Mouse (Mus musculus): ENCODE data around the gene 0610010F05Rik. TPM values are rescaled to one million over a fixed set of nuclear protein-coding genes. Genes with fewer than 3 reads are reported as not detected.

The 0610010F05Rik gene
- polyA plus RNA-seq (2014; fragmentation: Nextera tagmentation; extraction: Ambion mirVana): 151 and 172 TPM in 2 replicates

DNA sequence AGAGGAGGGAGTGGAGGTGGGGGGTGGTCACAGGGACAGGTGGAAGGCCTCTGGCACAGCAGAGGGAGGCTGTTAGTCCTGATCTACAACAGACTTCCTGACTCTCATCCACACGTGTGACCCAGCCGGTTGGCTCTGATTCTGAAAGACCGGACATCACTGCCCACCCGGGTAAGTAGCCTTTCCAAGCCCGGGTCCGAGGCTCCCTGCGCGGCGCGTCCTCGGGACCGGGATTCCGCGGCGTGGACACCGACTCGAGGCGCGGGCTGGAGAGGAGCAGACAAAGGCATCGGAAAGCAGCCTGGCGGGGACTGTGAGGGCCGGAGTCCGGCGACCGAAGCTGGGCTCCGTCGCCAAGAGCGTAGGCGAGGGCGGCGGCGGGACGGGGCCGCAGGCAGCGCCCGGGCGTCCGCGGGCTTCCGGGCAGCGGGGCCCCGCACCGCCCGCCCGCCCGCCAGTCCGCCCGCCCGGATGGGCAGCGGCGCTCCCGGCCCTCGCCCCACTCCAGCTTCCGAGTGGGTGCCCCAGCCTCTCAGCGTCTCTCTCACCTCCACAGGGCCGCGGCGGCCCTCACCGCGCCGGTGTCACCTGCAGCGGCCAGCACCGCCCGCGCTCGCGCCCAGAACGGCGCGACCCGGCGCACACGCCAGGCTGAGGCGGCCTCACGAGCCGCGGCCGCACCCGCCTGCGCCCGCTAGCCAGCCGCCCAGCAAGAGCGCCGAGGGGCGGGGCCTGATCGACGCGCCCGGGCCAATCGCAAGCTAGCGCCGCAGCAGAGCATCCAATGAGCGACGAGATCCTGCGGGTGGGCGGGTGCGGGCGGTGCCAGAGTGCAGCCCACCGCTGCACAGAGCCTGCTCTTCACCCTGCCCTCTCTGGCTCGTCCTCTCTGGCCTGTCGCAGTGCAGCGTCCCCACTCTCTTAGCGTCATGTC, at the start of gene 0610010F05Rik:
0610010F05Rik (minus strand) TSS at position 695 of the 934 bp plus-strand sequence.
- ATAC-seq (ENCODE audit: low read depth): peak; percentile 100
- peak within 1 kb of the TSS; percentile 87 for H3K27ac ChIP-seq (ENCODE audit: low read depth, low read length)
- H3K9me3 ChIP-seq (ENCODE audit: control insufficient read depth, low read length): no peaks in the 10 kb centered on the region
- H3K4me2 ChIP-seq (ENCODE audit: low read depth, low read length): peak within 1 kb of the TSS; percentile 57
- H3K36me3 ChIP-seq (ENCODE audit: control insufficient read depth, insufficient read depth, low read length): peaks cover 8% of the 10 kb centered on the region
- under 1% methylated on average over 65 of the region's 103 CpGs for WGBS
- peak within 1 kb of the TSS; percentile 62 for H3K4me3 ChIP-seq (ENCODE audit: low read depth, low read length)
- no peaks in the 10 kb centered on the region for H3K27me3 ChIP-seq (ENCODE audit: control insufficient read depth, insufficient read depth, low read length)
- H3K4me1 ChIP-seq (ENCODE audit: control insufficient read depth, insufficient read depth, low read length): peaks cover 5% of the 10 kb centered on the region; the same call in 1 of the 2 replicates
- H3K9ac ChIP-seq (replicated peaks; ENCODE audit: low read depth, low read length): peak within 1 kb of the TSS; percentile 85

DNA sequence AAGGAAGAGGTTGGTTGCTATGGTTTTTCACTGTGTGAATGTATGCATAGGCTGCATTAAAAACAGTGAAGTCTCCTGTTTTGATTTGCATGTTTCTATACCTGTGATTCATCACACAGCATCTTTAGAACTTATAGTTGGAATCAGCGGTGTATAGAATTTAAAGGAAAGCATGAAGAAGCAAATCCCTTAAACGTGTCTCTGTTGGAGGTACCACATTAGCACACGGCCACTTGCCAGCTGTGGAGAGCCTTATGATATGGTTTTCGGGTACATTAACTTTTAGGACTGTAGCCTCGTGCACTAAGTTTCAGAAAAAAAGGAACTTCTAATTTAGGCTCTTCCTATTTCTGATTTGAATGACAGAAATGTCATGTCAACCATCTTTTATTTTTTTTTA, 49.1 kb upstream of the 0610010F05Rik start:
- no peak overlapping the region for H3K9ac ChIP-seq (replicated peaks; ENCODE audit: low read depth, low read length)
- H3K4me2 ChIP-seq (ENCODE audit: low read depth, low read length): no peak overlapping the region
- H3K27ac ChIP-seq (ENCODE audit: low read depth, low read length): no peak overlapping the region
- no peak for ATAC-seq (ENCODE audit: low read depth)
- H3K4me3 ChIP-seq (ENCODE audit: low read depth, low read length): no peak overlapping the region
- peaks cover 2% of the 10 kb centered on the region for H3K36me3 ChIP-seq (ENCODE audit: control insufficient read depth, insufficient read depth, low read length)
- no peaks in the 10 kb centered on the region for H3K4me1 ChIP-seq (ENCODE audit: control insufficient read depth, insufficient read depth, low read length)
- H3K9me3 ChIP-seq (ENCODE audit: control insufficient read depth, low read length): no peaks in the 10 kb centered on the region
- WGBS: 85% methylated on average over 5 of the region's 5 CpGs
- no peaks in the 10 kb centered on the region for H3K27me3 ChIP-seq (ENCODE audit: control insufficient read depth, insufficient read depth, low read length)

DNA sequence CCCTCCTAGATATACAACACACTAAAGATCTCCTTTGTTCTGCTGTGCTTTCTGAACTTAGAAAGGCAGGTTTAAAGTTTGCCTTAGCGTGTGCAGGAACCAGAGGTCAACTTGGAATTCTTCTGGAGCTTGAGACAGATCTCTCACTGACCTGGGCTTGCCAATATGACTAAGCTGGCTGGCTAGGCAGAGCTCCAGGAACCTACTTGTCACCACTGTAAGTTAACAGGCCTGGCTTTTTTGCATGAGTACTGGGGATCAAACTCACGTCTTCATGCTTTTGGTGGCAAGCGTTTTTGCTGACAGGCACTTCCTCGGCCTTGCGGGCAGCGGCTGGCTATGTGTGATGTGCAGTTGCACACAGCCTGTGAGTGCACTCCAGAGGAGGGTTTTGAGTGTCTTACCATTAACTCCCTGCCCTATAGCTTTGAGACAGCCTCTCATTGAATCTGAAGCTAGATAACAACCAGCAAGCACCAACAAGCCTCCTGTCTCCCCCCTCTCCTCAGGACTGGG, 47.1 kb upstream of the 0610010F05Rik start:
- H3K4me3 ChIP-seq (ENCODE audit: low read depth, low read length): no peak overlapping the region
- H3K36me3 ChIP-seq (ENCODE audit: control insufficient read depth, insufficient read depth, low read length): peaks cover 13% of the 10 kb centered on the region
- 93% methylated on average over 6 of the region's 6 CpGs for WGBS
- no peak for ATAC-seq (ENCODE audit: low read depth)
- no peaks in the 10 kb centered on the region for H3K4me1 ChIP-seq (ENCODE audit: control insufficient read depth, insufficient read depth, low read length)
- H3K4me2 ChIP-seq (ENCODE audit: low read depth, low read length): no peak overlapping the region
- H3K9me3 ChIP-seq (ENCODE audit: control insufficient read depth, low read length): no peaks in the 10 kb centered on the region
- H3K27ac ChIP-seq (ENCODE audit: low read depth, low read length): no peak overlapping the region
- H3K27me3 ChIP-seq (ENCODE audit: control insufficient read depth, insufficient read depth, low read length): no peaks in the 10 kb centered on the region
- H3K9ac ChIP-seq (replicated peaks; ENCODE audit: low read depth, low read length): no peak overlapping the region

DNA sequence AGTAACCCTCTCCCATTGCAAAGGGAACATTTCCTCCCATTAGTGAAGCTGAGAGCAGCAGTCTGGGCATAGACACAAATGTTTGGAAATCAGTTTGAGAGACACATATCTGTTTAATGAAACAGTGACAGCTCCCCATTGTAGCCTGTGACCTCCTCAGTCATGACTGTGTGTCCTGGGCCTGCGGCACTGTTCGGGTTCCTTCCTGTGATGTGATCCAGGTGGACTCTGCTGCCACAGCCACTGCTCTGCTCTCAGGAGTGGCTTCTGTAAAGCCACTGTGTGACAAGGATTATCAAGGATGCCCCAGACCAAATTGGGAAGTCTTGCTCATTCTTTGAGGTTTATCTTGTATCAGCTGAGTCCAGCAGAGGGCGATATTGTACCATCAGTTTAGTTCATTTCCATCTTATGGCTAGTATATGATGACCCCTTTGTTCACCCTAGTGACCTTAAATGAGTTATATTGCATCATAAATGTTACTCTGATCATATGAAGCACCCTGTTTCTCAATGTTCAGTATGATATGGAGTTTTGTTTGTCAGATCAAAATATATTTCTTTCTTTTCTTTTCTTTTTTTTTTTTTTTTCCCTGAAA, 45.7 kb upstream of the 0610010F05Rik start:
- peaks cover 21% of the 10 kb centered on the region for H3K36me3 ChIP-seq (ENCODE audit: control insufficient read depth, insufficient read depth, low read length)

DNA sequence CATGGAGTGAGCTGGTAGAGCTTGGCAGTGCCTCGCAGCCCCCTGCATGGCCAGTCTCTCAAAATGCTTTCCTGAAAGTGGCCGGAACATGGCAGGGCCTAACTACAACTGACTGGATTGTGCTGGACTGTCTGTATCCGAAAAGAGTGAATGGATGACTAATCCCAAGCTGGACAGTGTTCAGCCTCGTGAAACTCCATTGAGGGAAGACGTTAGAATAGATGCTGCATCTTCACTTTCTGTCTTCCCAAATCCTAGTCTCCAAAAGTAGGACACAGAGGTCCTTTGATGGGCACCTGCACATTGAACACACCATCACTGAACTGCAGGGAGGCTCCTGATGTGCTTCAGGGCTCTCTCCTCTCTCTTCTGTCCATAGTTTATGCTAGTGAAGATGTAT, 42.7 kb upstream of the 0610010F05Rik start:
- ATAC-seq (ENCODE audit: low read depth): no peak
- H3K27me3 ChIP-seq (ENCODE audit: control insufficient read depth, insufficient read depth, low read length): no peaks in the 10 kb centered on the region
- no peak overlapping the region for H3K4me2 ChIP-seq (ENCODE audit: low read depth, low read length)

More for the DNA sequence above, 45.7 kb upstream of the 0610010F05Rik start:
- Histone ChIP-seq H3K4me2 (ENCODE audit: low read depth, low read length) (no peak overlapping the region), H3K9ac (replicated peaks; ENCODE audit: low read depth, low read length) (no peak overlapping the region), H3K27me3 (ENCODE audit: control insufficient read depth, insufficient read depth, low read length) (no peaks in the 10 kb centered on the region), H3K9me3 (ENCODE audit: control insufficient read depth, low read length) (no peaks in the 10 kb centered on the region), H3K27ac (ENCODE audit: low read depth, low read length) (no peak overlapping the region), H3K4me3 (ENCODE audit: low read depth, low read length) (no peak overlapping the region), H3K4me1 (ENCODE audit: control insufficient read depth, insufficient read depth, low read length) (no peaks in the 10 kb centered on the region)
- 53% methylated on average over 3 of the region's 3 CpGs for WGBS
- ATAC-seq (ENCODE audit: low read depth): peak; percentile 47

DNA sequence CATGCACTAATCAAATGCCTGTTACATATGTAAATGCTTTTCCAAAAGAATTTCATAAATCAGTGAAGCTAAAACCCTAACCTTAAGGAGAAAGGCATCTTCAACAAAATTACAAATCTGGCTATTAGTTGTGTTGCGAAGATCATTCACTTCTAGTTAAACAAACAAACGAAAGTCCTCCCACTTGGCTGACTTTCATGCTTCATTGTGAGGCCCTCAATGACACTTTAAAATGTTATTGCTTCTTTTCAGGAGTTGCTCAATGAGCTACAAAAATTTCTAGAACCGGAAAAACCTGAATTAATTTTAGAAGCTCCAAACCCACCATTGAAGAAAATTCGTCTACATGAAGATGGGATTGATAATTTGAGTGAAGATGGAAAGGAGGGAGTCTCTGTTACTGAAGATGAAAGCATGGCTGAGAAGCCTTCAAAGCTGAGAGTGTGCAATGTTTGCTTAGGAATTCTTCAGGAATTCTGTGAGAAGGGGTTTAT, 38.9 kb upstream of the 0610010F05Rik start:
- ATAC-seq (ENCODE audit: low read depth): no peak
- Histone ChIP-seq H3K27me3 (ENCODE audit: control insufficient read depth, insufficient read depth, low read length) (no peaks in the 10 kb centered on the region), H3K4me3 (ENCODE audit: low read depth, low read length) (no peak overlapping the region), H3K9ac (replicated peaks; ENCODE audit: low read depth, low read length) (no peak overlapping the region), H3K9me3 (ENCODE audit: control insufficient read depth, low read length) (no peaks in the 10 kb centered on the region), H3K4me1 (ENCODE audit: control insufficient read depth, insufficient read depth, low read length) (no peaks in the 10 kb centered on the region), H3K36me3 (ENCODE audit: control insufficient read depth, insufficient read depth, low read length) (peaks cover 35% of the 10 kb centered on the region), H3K27ac (ENCODE audit: low read depth, low read length) (no peak overlapping the region), H3K4me2 (ENCODE audit: low read depth, low read length) (no peak overlapping the region)
- 89% methylated on average over 4 of the region's 4 CpGs for WGBS

More for the DNA sequence above, 42.7 kb upstream of the 0610010F05Rik start:
- no peak overlapping the region for H3K9ac ChIP-seq (replicated peaks; ENCODE audit: low read depth, low read length)
- peaks cover 35% of the 10 kb centered on the region for H3K36me3 ChIP-seq (ENCODE audit: control insufficient read depth, insufficient read depth, low read length)
- H3K27ac ChIP-seq (ENCODE audit: low read depth, low read length): no peak overlapping the region
- no peak overlapping the region for H3K4me3 ChIP-seq (ENCODE audit: low read depth, low read length)
- no peaks in the 10 kb centered on the region for H3K4me1 ChIP-seq (ENCODE audit: control insufficient read depth, insufficient read depth, low read length)
- no peaks in the 10 kb centered on the region for H3K9me3 ChIP-seq (ENCODE audit: control insufficient read depth, low read length)
- WGBS: 95% methylated on average over 5 of the region's 5 CpGs

DNA sequence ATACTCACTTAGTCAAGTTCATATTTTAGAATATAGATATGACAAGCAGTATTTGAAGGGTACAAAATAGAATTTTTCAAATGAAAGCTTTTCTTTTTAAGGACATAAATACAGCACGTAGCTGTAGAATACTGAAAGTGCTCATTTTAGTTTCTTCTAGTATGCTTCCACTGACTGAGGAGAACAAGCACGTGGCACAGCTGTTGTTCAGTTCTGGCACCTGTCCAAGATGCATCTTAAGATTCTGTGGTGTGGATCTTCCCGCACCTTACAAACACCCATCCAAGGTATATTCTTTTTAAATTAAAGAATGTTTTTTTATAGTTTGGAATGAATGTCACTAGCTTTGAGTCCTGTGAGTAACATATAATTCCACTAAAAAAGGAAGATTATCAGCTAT, 33.7 kb upstream of the 0610010F05Rik start:
- H3K36me3 ChIP-seq (ENCODE audit: control insufficient read depth, insufficient read depth, low read length): no peaks in the 10 kb centered on the region
- peaks cover 4% of the 10 kb centered on the region; the same call in 1 of the 2 replicates for H3K27me3 ChIP-seq (ENCODE audit: control insufficient read depth, insufficient read depth, low read length)
- no peak overlapping the region; the same call in 1 of the 2 replicates for H3K9ac ChIP-seq (replicated peaks; ENCODE audit: low read depth, low read length)
- 38% methylated on average over 3 of the region's 3 CpGs for WGBS
- ATAC-seq (ENCODE audit: low read depth): no peak
- no peaks in the 10 kb centered on the region for H3K9me3 ChIP-seq (ENCODE audit: control insufficient read depth, low read length)
- peaks cover 7% of the 10 kb centered on the region; the same call in 1 of the 2 replicates for H3K4me1 ChIP-seq (ENCODE audit: control insufficient read depth, insufficient read depth, low read length)
- H3K27ac ChIP-seq (ENCODE audit: low read depth, low read length): no peak overlapping the region
- peak overlapping the region; percentile 74 for H3K4me2 ChIP-seq (ENCODE audit: low read depth, low read length)
- H3K4me3 ChIP-seq (ENCODE audit: low read depth, low read length): peak overlapping the region; percentile 81

DNA sequence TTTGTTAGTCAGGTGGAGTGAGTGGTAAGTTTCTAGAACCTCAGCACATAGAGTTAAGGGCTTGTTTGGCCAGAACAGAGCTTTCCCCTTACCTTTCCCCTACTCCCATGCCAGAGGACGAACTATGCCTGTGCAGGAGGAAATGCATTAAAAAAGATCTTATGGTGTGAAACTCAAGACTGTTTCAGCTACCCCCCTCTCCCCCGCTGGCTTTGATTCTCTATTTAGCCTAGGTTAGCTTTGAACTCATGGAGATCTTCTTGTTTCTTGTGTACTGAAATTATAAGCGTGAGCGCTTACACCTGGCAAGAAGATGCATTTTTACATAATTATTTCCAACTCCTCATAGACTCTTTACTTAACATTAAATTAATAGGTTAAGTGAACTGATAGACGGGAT, 33.1 kb upstream of the 0610010F05Rik start:
- H3K4me1 ChIP-seq (ENCODE audit: control insufficient read depth, insufficient read depth, low read length): peaks cover 7% of the 10 kb centered on the region; the same call in 1 of the 2 replicates
- H3K36me3 ChIP-seq (ENCODE audit: control insufficient read depth, insufficient read depth, low read length): no peaks in the 10 kb centered on the region
- no peaks in the 10 kb centered on the region for H3K9me3 ChIP-seq (ENCODE audit: control insufficient read depth, low read length)
- H3K4me3 ChIP-seq (ENCODE audit: low read depth, low read length): peak overlapping the region; percentile 81
- peak overlapping the region; percentile 80 for H3K9ac ChIP-seq (replicated peaks; ENCODE audit: low read depth, low read length)
- H3K27me3 ChIP-seq (ENCODE audit: control insufficient read depth, insufficient read depth, low read length): peaks cover 4% of the 10 kb centered on the region; the same call in 1 of the 2 replicates
- peak overlapping the region; percentile 74 for H3K4me2 ChIP-seq (ENCODE audit: low read depth, low read length)
- no peak for ATAC-seq (ENCODE audit: low read depth)
- 10% methylated on average over 5 of the region's 5 CpGs for WGBS
- H3K27ac ChIP-seq (ENCODE audit: low read depth, low read length): peak overlapping the region; percentile 93
